Mouse (Mus musculus) olfactory bulb, adult 2 months (tissue): ENCODE measurements around the gene Ift88.

Experiments
- CTCF ChIP-seq: fragments of 200-500 bp; IDR thresholded peaks from 2 replicates; pipeline ENCODE4 v1.5.1; 2012; ENCODE audit warnings: low read depth, mild to moderate bottlenecking, low read length, moderate library complexity; ENCODE audit not compliant: insufficient read depth
- POLR2A ChIP-seq: fragments of 200-500 bp; IDR thresholded peaks from 2 replicates; pipeline ENCODE4 v1.6.1; 2012; ENCODE audit warnings: mild to moderate bottlenecking, low read depth, low read length, moderate library complexity; ENCODE audit not compliant: insufficient read depth

- TF ChIP-seq POLR2A (no peak), CTCF (no peak)
Observed at GRCm38 (mm10) chr14:57452516-57452915, 28.7 kb downstream of the Ift88 start.
